Mouse (Mus musculus) hindbrain, embryonic 10.5 days (tissue): ENCODE measurements at regions not wholly inside any gene's neighbourhood (a gene's known extent, or its start where the extent isn't known, plus 50 kb on each side); places are given as distances from the start of the nearest gene placed in this dataset.

ENCODE experiments used
- DNase-seq: peaks from one replicate; pipeline ENCODE4 v3.0.0-alpha.2; 2017; ENCODE audit warnings: low spot score
- H3K27ac ChIP-seq: fragments of 300-500 bp; sonication (generic); 2 replicates; pipeline ENCODE4 v1.5.1; 2016; ENCODE audit warnings: mild to moderate bottlenecking, moderate library complexity
- H3K27me3 ChIP-seq: fragments of 300-500 bp; sonication (generic); 2 replicates; pipeline ENCODE4 v1.6.1; 2016; ENCODE audit warnings: mild to moderate bottlenecking; ENCODE audit not compliant: poor library complexity, insufficient read depth, severe bottlenecking
- H3K36me3 ChIP-seq: fragments of 300-500 bp; sonication (generic); 2 replicates; pipeline ENCODE4 v1.6.1; 2016; ENCODE audit warnings: mild to moderate bottlenecking, moderate library complexity
- H3K4me1 ChIP-seq: fragments of 300-500 bp; sonication (generic); replicated peaks from 2 replicates; pipeline ENCODE4 v1.6.1; 2016; ENCODE audit warnings: mild to moderate bottlenecking
- H3K4me3 ChIP-seq: fragments of 300-500 bp; sonication (generic); 2 replicates; pipeline ENCODE4 v1.5.1; 2016; ENCODE audit warnings: mild to moderate bottlenecking, moderate library complexity
- H3K9me3 ChIP-seq: fragments of 300-500 bp; sonication (generic); 2 replicates; pipeline ENCODE4 v1.6.1; 2016; ENCODE audit warnings: mild to moderate bottlenecking, moderate library complexity
- WGBS: fragments of 180-500 bp; shearing (Covaris S2); methylation state at CpG from one replicate; pipeline ENCODE4 v1.1.7; 2016; 5-methylcytosine and 5-hydroxymethylcytosine counted together

- Histone ChIP-seq H3K4me3 (no peak overlapping the region), H3K9me3 (no peaks in the 10 kb centered on the region), H3K36me3 (no peaks in the 10 kb centered on the region), H3K27me3 (no peaks in the 10 kb centered on the region), H3K4me1 (peaks cover 9% of the 10 kb centered on the region), H3K27ac (no peak overlapping the region)
- WGBS = 94% methylated on average over 3 of the region's 3 CpGs
- no peak for DNase-seq
Observed at GRCm38 (mm10) chr10:8951937-8952336, 66.1 kb upstream of the Sash1 start.

- Histone ChIP-seq H3K27ac (no peak overlapping the region), H3K4me1 (peaks cover 9% of the 10 kb centered on the region), H3K36me3 (no peaks in the 10 kb centered on the region), H3K9me3 (no peaks in the 10 kb centered on the region), H3K4me3 (no peak overlapping the region), H3K27me3 (no peaks in the 10 kb centered on the region)
- no peak for DNase-seq
- WGBS = 85% methylated on average over 10 of the region's 10 CpGs
Observed at GRCm38 (mm10) chr10:8951236-8951825, 65.5 kb upstream of the Sash1 start.

- no peaks in the 10 kb centered on the region for H3K36me3 ChIP-seq
- H3K9me3 ChIP-seq = no peaks in the 10 kb centered on the region
- DNase-seq = no peak
- no peak overlapping the region for H3K27ac ChIP-seq
- no peak overlapping the region for H3K4me3 ChIP-seq
- H3K4me1 ChIP-seq = peaks cover 7% of the 10 kb centered on the region; the same call in 1 of the 2 replicates
- no peaks in the 10 kb centered on the region for H3K27me3 ChIP-seq
- 82% methylated on average over 3 of the region's 3 CpGs for WGBS
Observed at GRCm38 (mm10) chr10:8948227-8948626, 62.4 kb upstream of the Sash1 start.

GRCm38 (mm10) chr10:8945195-8945751 lies 59.4 kb upstream of the Sash1 start:
- H3K27me3 ChIP-seq = no peaks in the 10 kb centered on the region
- H3K4me3 ChIP-seq = no peak overlapping the region
- no peak for DNase-seq
- no peaks in the 10 kb centered on the region for H3K9me3 ChIP-seq
- peaks cover 7% of the 10 kb centered on the region; the same call in 1 of the 2 replicates for H3K4me1 ChIP-seq
- no peaks in the 10 kb centered on the region for H3K36me3 ChIP-seq
- H3K27ac ChIP-seq = no peak overlapping the region
- WGBS = 71% methylated on average over 17 of the region's 17 CpGs

- Histone ChIP-seq H3K4me1 (peaks cover 7% of the 10 kb centered on the region; the same call in 1 of the 2 replicates), H3K36me3 (no peaks in the 10 kb centered on the region), H3K4me3 (no peak overlapping the region), H3K27ac (no peak overlapping the region), H3K9me3 (no peaks in the 10 kb centered on the region), H3K27me3 (no peaks in the 10 kb centered on the region)
- no peak for DNase-seq
- 75% methylated on average over 5 of the region's 5 CpGs for WGBS
Observed at GRCm38 (mm10) chr10:8944586-8944985, 58.7 kb upstream of the Sash1 start.

GRCm38 (mm10) chr10:8943698-8944097 lies 57.8 kb upstream of the Sash1 start:
- 87% methylated on average over 6 of the region's 6 CpGs for WGBS
- H3K27ac ChIP-seq = no peak overlapping the region

GRCm38 (mm10) chr10:8942967-8943471 lies 57.1 kb upstream of the Sash1 start:
- 89% methylated on average over 6 of the region's 6 CpGs for WGBS
- no peaks in the 10 kb centered on the region for H3K36me3 ChIP-seq

More at GRCm38 (mm10) chr10:8943698-8944097, 57.8 kb upstream of the Sash1 start:
- no peak overlapping the region for H3K4me3 ChIP-seq
- DNase-seq = no peak
- H3K36me3 ChIP-seq = no peaks in the 10 kb centered on the region
- no peaks in the 10 kb centered on the region for H3K27me3 ChIP-seq
- peaks cover 7% of the 10 kb centered on the region; the same call in 1 of the 2 replicates for H3K4me1 ChIP-seq
- no peaks in the 10 kb centered on the region for H3K9me3 ChIP-seq

GRCm38 (mm10) chr10:8936369-8936768 lies 50.5 kb upstream of the Sash1 start:
- Histone ChIP-seq H3K4me1 (no peaks in the 10 kb centered on the region), H3K9me3 (no peaks in the 10 kb centered on the region), H3K27ac (no peak overlapping the region), H3K27me3 (no peaks in the 10 kb centered on the region), H3K36me3 (no peaks in the 10 kb centered on the region), H3K4me3 (no peak overlapping the region)
- 82% methylated on average over 4 of the region's 4 CpGs for WGBS
- no peak for DNase-seq

More at GRCm38 (mm10) chr10:8942967-8943471, 57.1 kb upstream of the Sash1 start:
- Histone ChIP-seq H3K9me3 (no peaks in the 10 kb centered on the region), H3K4me1 (peaks cover 7% of the 10 kb centered on the region; the same call in 1 of the 2 replicates), H3K27me3 (no peaks in the 10 kb centered on the region), H3K4me3 (no peak overlapping the region), H3K27ac (no peak overlapping the region)
- no peak for DNase-seq
